Mouse (Mus musculus) brain, embryonic 18.5 days (tissue): ENCODE results near the gene Vcl.
A peak's percentile ranks its signal among the peaks of the same experiment; 100 is the strongest.

Source experiments
- DNase-seq: peaks from one replicate; pipeline ENCODE4 v3.0.0-alpha.2; 2012; ENCODE audit warnings: low read depth, low spot score

The Vcl gene

DNA sequence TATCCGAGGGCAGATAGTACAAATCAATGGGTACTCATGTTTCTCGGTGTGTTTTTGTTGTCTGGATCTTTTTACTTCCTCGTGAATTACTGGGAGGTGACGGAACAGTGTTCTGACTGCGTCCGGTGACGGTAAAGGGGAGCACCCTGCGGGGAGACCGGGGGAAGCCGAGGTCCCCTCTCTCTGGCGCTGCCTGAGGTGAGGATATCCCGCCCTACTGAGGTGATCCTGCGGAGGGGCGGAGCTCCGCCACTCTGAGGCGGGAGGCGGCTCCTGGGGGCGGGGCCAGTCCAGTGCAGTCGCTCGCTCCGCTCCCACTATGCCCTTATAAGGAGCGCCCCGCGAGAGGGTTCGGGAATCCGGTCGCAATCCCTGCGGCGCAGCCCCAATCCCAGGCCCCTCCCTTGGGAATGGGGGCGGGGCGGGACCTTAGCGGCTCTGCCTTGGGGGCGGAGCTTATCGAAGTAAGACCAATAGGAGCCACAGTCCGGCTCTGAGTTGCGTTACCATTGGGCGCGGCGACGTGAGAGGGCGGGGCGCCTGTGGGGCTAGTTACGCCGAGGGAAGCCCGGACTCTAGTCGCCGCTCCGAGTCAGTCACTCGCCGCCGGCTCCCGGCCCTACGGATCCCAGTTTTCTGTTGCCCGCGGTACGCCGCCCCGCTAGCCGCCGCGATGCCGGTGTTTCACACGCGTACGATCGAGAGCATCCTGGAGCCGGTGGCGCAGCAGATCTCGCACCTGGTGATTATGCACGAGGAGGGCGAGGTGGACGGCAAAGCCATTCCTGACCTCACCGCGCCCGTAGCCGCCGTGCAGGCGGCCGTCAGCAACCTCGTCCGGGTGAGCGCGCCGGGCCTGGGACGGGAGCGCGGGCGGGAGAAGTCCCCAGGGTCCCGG lies at the start of gene Vcl:
Vcl (plus strand) TSS at position 551 of the 898 bp plus-strand sequence.
- DNase-seq: peak; percentile 94

DNA sequence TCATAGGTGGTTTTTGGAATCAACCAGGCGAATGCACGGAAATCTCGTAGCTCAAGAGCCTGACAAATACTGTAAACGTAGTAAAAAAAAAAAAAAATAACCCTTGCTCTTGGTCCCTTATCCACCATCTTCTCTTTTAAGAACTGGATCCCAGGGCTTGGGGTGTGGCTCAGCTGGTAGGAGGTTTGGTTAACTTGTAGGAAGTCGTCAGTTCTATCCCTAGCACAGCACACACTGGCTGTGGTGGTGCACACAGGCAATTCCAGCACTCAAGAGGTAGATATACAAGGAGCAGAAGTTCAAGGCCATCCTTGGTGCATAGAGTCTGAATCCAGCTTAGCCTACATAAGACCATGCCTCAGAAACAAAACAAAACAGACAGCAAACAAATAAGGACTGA lies 44.5 kb upstream of the Vcl start:
- DNase-seq: no peak

DNA sequence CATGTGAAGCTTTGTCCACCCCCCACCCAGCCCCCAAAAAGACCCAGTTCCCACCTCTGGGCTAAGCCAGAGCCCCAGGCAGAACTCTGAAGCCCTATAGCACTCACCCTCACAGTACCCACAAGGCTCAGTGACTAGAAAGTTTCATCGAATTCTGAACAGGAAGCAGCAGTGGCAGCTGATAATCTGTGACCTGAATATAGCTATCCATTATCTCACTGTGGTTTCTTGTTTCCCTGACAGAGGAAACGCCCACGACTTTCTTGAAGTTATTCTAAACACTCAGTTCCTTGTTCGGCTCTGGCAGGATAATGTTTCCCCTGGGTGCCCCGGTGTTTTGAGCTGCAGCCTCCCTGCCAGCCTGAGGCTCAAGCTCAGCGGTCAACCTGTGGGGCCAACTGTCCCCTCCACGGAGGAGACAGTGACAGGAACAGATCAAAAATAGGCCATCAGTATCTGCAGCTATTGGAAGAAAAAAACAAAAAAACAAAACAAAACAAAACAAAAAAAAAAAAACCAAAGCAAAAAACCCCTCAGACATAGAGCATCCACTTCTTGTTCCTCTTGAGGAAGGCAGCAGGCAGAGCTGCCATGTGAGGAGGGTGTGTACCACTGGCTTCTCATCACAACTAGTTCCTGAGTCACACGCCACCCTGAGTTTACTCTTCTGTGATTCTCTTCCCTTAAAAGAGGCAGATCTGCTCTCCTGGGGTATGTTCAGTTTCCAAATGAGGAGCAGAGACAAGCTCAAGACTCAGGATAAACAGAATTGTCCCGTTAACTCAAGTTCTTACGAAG lies 43.9 kb upstream of the Vcl start:
- DNase-seq: no peak

DNA sequence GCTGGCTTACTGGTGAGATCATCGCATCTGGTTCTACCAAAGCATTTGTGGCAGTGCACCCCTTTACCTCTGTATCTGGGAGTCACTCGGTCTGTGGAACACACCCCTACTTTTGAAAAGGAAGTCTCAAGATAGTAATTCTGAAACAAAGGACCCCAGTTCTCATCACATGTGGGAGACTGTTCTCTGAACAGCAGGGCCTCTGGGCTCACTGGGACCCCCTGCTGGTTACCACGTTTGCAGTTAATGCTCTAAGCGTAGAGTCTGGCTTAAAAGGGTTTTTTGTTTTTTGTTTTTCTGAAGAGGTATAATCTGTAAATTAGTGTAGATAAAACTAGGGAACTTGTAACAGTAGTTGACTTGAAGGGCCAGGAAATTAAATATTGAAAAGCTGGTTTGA lies 42.9 kb upstream of the Vcl start:
- DNase-seq: no peak

DNA sequence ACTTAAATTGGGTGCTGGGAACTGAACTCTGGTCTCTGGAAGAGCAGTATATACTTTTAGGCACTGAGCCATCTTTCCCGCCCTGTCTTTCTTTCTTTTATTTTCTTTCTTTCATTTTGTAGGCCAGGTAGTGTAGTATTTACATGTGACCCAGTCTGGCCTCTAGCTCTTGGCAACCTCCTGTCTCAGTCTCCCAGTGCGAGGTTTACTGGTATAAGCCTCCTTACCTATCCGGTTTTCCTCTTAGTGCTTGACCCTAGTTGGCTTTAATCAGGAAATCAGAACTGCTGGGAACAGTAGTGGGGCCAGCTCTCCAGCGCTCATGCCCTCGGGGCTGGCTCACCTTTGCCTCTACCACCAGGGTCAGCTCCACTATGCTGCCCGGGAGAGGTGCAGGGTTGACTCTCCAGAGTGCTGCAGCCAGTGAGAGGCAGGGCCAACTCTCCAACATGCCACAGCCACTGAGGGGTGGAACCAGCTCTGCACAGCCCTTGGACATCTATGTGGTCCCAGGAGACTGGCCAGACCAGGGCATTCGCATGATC lies 41.6 kb upstream of the Vcl start:
- DNase-seq: no peak

DNA sequence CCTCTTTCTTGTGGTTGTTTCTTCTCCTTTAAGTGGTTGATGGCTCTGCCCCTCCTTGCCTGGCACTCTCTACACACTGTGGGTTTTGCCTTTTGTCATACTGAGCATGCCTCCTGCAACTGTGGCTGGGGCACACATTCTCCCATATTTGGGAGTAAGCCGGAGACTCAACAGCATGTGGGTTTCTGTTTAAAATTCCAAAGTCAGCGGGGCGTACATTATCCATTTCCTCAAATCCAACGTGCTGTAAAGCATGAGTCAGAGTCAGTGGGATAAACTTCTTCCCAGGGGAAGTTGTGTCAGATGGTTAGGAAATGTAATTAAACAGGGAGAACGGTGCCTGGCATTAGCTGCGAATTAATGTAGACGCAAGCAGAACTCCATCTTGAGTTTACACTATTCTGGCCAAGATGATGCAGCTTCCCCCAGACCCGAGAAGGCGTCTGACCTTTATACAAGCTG lies 37.2 kb upstream of the Vcl start:
- DNase-seq: peak; percentile 37

DNA sequence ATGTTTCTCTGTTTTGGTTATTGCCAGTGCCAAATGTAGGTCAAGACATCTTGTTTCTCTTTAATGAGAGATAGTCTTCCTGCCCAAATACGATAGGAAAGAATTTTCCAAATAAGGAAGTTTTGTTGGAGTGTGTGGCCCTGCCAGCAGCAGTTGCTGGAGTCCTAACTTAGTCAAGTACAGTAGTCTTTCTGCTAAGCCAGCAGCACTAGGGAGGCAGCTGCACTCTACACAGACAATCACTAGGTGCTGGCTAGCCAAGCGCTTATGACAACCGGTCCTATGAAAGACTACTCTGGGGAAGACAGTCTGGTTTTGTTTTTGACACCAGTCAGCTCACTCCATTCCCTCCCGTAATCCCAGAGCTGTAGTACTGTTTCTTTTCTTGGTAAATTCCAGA lies 35.4 kb upstream of the Vcl start:
- no peak for DNase-seq

DNA sequence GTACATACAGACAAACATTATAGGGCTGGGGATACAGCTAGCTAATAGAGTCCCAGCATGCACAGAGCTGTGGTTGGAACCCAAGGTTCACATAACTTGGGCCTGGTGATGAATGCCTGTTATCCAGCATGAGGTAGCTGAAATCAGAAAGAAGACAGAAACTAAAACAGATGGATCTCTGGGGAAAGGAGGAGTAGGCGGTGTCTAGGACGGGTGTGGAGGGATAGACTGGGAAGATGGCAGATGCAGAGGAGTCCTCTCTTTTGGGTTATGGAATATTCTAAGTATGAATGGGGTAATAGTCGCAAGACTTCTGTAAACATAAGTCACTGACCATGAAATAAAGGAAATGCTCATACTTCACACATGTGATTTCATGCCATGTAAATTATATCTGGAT lies 27.9 kb upstream of the Vcl start:
- no peak for DNase-seq

DNA sequence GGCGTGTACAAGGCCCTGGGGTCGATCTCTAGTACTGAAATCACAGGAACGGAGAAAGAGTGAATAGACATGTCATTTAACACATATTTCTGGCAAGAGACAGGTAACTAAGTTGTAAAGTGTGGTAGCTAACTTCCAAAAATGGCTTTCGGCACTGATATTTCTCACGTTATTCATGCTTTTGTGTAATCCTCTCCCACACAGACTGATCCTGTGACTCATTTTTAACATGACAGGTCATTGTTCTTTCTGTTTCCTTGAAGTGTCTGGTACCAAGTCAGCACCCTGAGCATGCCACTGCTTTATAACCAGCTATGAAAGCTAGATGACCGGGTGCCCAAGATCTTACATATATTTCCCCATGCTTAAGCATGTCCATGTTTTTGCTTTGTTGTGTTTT lies 26.1 kb upstream of the Vcl start:
- no peak for DNase-seq

DNA sequence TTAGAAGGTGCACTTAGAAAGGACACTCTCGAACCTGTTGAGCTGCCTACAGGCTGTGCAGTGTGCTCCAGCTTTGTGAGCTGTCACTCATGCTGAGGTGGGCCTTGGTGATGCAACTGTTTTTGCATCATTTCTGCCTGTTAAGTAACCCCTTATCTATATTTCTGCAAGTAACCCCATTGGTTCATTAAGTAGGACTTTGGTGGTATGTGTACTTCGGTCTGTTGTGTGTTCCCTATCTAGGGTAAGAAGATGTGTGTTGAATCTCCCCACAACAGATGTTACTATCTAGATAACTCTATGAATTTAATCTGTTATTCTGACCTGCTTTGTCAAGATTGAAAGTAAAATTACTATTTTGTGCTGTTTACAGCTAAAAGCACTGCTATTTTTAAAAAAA lies 17.4 kb upstream of the Vcl start:
- no peak for DNase-seq

DNA sequence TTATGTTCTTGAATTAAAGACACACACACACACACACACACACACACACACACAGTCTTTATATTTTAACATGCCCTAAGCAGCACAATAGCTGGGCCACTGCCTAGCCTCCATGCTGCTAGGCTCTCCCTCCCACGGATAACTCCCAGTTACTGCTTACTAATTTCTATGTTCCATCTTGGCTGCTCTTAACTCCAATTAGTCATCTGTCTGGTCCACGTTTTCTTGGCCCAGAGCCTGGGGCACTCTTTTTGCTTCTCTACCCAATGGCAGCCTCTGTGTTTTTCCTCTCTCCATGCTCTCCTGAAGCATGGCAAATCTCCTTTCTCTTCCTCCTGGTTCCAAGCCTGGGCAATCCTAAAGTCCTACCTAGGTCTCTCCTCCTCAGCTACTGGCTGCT lies 14.8 kb upstream of the Vcl start:
- no peak for DNase-seq

DNA sequence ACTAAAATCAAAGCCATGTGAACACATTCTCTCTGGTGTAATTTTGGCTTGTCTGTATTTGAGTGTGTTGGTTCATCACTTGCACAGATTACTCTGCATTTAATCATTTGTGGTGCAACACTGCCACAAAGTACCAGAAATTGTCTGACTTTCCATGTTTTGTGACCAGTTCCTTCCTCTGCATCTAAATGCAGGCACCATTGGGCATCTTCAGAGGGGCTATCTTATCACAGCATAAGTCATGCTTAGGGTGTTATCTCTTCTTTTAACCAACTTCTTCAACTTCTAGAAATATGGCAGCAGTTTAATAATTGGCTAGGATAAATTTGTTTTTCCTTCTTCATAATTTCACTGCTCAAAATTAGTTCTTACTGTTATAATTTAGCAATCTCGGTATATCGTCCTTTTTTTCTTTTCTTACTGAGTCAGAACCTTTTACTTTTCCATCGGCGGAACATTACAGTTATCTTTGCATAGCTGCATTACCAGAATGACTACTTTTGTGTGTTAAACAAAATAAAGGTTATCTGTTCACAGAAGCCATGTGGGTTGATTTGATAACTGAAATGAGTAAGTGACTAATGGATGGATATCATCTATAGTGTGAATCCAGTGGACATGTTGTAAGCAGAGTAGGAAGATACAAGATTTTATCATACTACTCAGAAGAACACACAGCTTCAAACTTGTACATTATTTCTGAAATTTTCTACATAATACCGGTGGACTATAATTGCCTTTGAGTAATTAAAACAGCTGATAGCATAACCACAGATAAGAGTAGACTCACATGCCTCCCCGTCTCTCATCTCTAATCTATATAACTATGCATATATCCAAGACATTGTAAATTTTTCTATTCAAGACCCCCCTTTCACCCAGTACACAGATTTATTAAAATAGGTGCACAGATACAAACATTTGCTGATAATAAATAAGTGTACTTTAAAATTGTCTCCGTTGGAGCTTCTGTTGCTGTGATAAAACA lies 12.3 kb upstream of the Vcl start:
- DNase-seq: no peak

DNA sequence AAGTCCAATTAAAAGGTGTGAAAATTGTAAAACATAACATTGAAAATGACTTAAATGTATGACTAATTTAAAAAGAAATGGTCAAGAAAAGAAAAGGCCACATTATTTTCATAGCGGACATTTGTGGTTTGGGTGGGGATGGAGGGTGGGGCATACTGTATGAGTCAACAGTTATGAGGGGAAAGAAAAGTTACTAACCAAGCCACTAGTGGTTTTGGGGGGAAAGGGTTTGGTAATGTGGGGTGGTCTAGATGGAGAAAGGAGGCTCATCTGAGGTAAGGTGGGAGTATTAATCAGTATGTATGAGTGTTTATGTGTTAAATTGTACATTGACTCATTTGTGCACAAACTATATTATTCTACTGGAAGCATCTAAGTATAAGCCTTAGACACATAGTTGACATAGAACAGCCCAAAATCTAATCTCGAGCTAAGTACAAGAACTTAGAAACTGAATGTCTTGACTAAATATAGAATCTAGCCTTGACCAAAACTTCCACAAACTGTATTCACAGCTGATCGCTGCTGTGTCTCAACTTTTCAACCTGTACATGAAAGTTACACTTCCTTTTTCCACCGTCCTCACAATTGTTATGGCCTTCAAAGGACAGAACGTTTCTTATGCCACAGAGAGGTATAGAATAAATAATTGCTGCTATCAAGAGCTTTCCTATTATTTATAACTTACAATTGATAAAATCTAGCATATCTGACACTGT lies 5.0 kb upstream of the Vcl start:
- no peak for DNase-seq

DNA sequence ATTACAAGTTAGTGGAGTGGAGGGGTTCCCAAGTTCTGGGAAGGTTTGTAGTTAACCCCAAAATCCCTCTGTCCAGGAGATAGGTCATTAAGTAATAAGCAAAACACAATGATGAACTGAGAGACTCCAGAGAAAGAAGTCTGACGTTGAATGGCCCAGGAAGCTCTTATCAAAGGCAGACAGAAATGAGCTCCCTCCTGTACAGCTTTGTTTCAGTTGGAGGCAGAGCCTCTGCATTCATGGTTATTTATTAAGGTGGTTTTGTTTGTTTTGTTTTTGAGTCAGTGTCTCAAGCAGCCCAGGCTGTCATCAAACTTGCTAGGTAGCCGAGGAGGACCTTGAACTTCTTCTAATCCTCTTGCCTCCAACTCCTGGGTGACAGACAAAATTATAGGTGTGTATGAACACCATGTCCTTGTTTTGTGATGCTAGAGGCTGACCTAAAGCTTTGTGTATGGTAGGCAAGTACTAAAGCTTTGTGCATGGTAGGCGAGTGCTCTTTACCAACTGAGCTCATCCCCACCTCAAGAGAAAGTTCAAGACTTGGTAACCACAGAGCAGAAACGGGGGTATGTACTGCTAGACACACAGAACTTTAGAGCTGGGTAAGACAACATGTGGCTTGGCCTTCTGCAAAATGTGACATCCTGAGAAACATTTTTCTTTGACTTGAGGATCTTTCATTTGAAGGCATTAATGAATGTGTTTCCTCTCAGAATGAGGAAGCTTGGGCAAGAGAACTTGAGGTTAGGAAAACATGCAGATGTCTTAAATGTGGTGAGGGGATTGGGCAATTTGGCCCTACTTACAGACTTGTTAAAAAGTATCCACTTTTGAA lies 1.5 kb upstream of the Vcl start:
- DNase-seq: no peak

DNA sequence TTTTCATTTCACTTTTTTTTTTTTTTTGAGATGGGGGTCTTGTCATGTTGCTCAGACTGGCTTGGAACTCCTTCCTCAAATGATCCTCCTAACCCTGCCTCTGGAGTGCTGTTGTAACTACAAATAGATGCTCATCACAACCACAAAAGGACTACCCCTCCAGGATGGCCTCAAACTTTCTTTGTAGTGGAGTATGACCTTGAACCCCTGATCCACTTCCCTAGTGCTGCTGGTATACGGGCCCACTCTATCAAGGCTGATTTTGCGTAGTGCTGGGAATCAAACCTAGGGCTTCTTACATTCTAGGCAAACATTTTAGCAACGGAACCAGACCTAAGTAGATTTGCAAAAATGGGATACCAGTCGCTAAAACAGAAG lies 901 bp upstream of the Vcl start:
- no peak for DNase-seq

DNA sequence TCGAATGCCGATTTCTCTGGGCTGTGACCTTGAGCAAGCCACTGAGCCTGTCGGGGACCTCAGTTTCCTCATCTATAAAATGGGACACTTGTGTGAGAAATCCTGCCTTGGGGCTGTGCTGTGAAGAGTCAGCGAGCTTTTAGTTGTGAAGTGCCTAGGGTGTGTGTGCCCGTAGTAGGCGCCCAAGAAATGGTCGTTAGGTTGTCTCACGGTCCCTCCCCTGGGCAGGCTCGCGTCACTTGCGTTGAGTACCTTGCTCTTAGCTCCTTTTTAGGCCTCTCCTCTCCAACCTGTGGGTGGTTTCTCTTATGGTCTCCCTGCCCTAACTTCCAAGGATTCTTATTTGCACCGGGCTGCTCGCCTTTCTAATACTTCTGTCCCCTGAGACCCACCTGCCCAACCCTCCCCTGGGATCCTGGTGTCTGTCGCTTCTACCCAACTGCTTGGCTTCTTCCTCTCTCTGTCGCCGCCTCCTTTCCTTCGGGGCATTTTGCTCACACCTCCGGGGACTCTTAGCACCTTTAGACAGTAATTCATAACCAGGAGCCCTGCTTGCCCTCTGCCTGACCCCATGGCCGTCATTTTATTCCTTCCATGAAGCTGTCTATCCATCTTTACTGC lies 726 bp downstream of the Vcl start:
- no peak for DNase-seq

DNA sequence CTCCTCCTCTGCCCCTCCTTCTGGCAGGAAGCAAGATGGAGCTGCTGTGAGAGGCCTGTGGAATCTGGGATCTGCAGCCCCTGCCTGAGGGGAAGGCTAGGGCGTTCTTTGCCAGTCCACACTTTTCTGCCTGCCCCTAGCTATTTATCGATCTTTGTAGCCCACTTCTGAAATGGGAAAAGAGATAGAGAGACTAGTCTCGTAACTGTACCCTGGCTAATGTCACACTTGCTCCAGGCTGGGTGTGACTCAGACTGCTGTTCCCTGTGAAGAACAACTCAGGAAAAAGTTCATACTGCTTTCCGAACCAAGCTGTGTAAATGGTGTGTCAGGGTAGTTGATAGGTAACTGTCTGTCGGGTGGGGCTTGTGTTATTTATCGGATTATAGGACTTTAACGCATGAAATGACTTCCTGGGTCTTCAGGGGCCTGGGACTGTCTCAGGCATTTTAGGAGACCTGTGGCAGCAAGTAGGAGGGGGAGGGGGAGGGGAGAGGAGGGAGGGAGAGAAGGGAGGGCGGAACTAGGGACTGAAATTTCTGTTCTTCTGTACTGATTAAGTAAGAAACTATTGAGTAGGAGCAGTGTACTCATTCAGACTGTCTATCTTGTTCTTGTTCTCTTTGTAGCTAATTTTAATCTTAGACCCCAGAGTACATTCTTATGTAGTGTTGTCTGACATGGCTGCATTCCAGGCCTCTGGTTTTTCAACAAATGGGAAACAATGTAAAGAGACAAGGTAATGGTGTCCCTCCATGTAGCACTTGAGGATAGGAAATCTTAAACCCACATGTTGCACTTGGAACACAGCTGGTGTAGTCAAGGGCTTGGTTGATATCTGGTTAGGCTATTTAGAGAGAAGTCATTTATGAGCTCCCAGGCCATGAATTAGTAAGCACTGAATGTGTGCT lies 1.5 kb downstream of the Vcl start:
- DNase-seq: no peak

DNA sequence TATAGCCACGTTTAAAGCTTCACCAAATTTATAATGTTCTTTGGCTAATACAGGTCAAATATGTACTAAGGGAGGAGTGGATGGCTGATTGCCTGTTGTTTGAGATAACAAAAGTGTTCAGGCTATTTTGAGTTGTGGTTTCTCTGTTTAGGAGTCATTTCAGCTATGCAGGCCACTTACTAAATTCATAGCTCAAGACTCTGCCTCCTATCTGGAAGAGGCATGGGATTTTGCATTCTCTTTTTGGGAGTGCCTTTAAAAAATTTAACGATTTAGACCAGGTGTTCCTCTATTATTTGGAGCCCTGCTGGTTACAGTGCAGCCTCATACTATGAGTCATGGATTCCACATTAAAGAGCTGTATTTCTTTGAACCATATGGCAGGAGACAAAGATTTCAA lies 9.2 kb downstream of the Vcl start:
- DNase-seq: no peak
